Mouse (Mus musculus): Measurements from ENCODE around the gene Gm38392. TPM values are rescaled to one million over a fixed set of nuclear protein-coding genes. Genes with fewer than 3 reads are reported as not detected.
A peak's percentile ranks its signal among the peaks of the same experiment; 100 is the strongest.

Gene Gm38392
- polyA plus RNA-seq, 1 experiment from 2014 or later, result not detected

- H3K4me3 ChIP-seq (ENCODE audit: low read depth, low read length), result peak overlapping the region; percentile 59; the same call in 1 of the 2 replicates
- H3K27ac ChIP-seq (ENCODE audit: low read depth, low read length), result peak overlapping the region; percentile 97
- peaks cover 26% of the 10 kb centered on the region for H3K4me1 ChIP-seq (ENCODE audit: control insufficient read depth, insufficient read depth, low read length)
- DNase-seq (ENCODE audit: low spot score), result peak; percentile 83
- H3K27me3 ChIP-seq (ENCODE audit: control insufficient read depth, insufficient read depth, low read length), result peaks cover 89% of the 10 kb centered on the region
- no peaks in the 10 kb centered on the region for H3K36me3 ChIP-seq (ENCODE audit: control insufficient read depth, insufficient read depth, low read length)
- no peaks in the 10 kb centered on the region for H3K9me3 ChIP-seq (ENCODE audit: control insufficient read depth, low read length)
- ATAC-seq (ENCODE audit: insufficient read depth, low FRiP score, low TSS enrichment), result peak; percentile 68
- peak overlapping the region; percentile 73 for H3K4me2 ChIP-seq (ENCODE audit: low read depth)
- peak overlapping the region; percentile 54 for H3K9ac ChIP-seq (ENCODE audit: low read length)
- WGBS, result under 1% methylated on average over 8 of the region's 8 CpGs
Measured at GRCm38 (mm10) chr3:88205563-88206491, 81.2 kb downstream of the Gm38392 start.

GRCm38 (mm10) chr3:88205176-88205562 lies 81.8 kb downstream of the Gm38392 start:
- peaks cover 29% of the 10 kb centered on the region for H3K4me1 ChIP-seq (ENCODE audit: control insufficient read depth, insufficient read depth, low read length)
- no peaks in the 10 kb centered on the region for H3K36me3 ChIP-seq (ENCODE audit: control insufficient read depth, insufficient read depth, low read length)
- 2% methylated on average over 4 of the region's 4 CpGs for WGBS

GRCm38 (mm10) chr3:88204751-88205150 lies 82.3 kb downstream of the Gm38392 start:
- peaks cover 31% of the 10 kb centered on the region for H3K4me1 ChIP-seq (ENCODE audit: control insufficient read depth, insufficient read depth, low read length)
- H3K4me2 ChIP-seq (ENCODE audit: low read depth), result no peak overlapping the region; the same call in 1 of the 2 replicates
- peaks cover 85% of the 10 kb centered on the region for H3K27me3 ChIP-seq (ENCODE audit: control insufficient read depth, insufficient read depth, low read length)
- ATAC-seq (ENCODE audit: insufficient read depth, low FRiP score, low TSS enrichment) (no peak), DNase-seq (ENCODE audit: low spot score) (peak; percentile 14)
- H3K27ac ChIP-seq (ENCODE audit: low read depth, low read length), result peak overlapping the region; percentile 97
- peak overlapping the region; percentile 54; the same call in 1 of the 2 replicates for H3K9ac ChIP-seq (ENCODE audit: low read length)
- H3K9me3 ChIP-seq (ENCODE audit: control insufficient read depth, low read length), result no peaks in the 10 kb centered on the region
- H3K4me3 ChIP-seq (ENCODE audit: low read depth, low read length), result no peak overlapping the region
- WGBS, result 6% methylated on average over 1 of the region's 1 CpGs
- no peaks in the 10 kb centered on the region for H3K36me3 ChIP-seq (ENCODE audit: control insufficient read depth, insufficient read depth, low read length)

More at GRCm38 (mm10) chr3:88205176-88205562, 81.8 kb downstream of the Gm38392 start:
- no peak for DNase-seq (ENCODE audit: low spot score)
- Histone ChIP-seq H3K27ac (ENCODE audit: low read depth, low read length) (peak overlapping the region; percentile 97), H3K4me3 (ENCODE audit: low read depth, low read length) (no peak overlapping the region), H3K9me3 (ENCODE audit: control insufficient read depth, low read length) (no peaks in the 10 kb centered on the region), H3K4me2 (ENCODE audit: low read depth) (peak overlapping the region; percentile 14; the same call in 1 of the 2 replicates), H3K9ac (ENCODE audit: low read length) (peak overlapping the region; percentile 54; the same call in 1 of the 2 replicates), H3K27me3 (ENCODE audit: control insufficient read depth, insufficient read depth, low read length) (peaks cover 89% of the 10 kb centered on the region)
- peak; percentile 20; the same call in 1 of the 2 replicates for ATAC-seq (ENCODE audit: insufficient read depth, low FRiP score, low TSS enrichment)

- Histone ChIP-seq H3K27ac (ENCODE audit: low read depth, low read length) (peak overlapping the region; percentile 97), H3K9ac (ENCODE audit: low read length) (peak overlapping the region; percentile 47), H3K9me3 (ENCODE audit: control insufficient read depth, low read length) (no peaks in the 10 kb centered on the region), H3K4me3 (ENCODE audit: low read depth, low read length) (no peak overlapping the region), H3K36me3 (ENCODE audit: control insufficient read depth, insufficient read depth, low read length) (no peaks in the 10 kb centered on the region), H3K4me2 (ENCODE audit: low read depth) (no peak overlapping the region; the same call in 1 of the 2 replicates), H3K4me1 (ENCODE audit: control insufficient read depth, insufficient read depth, low read length) (peaks cover 31% of the 10 kb centered on the region), H3K27me3 (ENCODE audit: control insufficient read depth, insufficient read depth, low read length) (peaks cover 81% of the 10 kb centered on the region)
- ATAC-seq (ENCODE audit: insufficient read depth, low FRiP score, low TSS enrichment) (no peak), DNase-seq (ENCODE audit: low spot score) (no peak)
- 7% methylated on average over 7 of the region's 7 CpGs for WGBS
Measured at GRCm38 (mm10) chr3:88203999-88204700, 82.9 kb downstream of the Gm38392 start.

- no peak overlapping the region for H3K4me3 ChIP-seq (ENCODE audit: low read depth, low read length)
- peaks cover 79% of the 10 kb centered on the region for H3K27me3 ChIP-seq (ENCODE audit: control insufficient read depth, insufficient read depth, low read length)
- H3K9me3 ChIP-seq (ENCODE audit: control insufficient read depth, low read length), result no peaks in the 10 kb centered on the region
- H3K4me1 ChIP-seq (ENCODE audit: control insufficient read depth, insufficient read depth, low read length), result peaks cover 34% of the 10 kb centered on the region
- ATAC-seq (ENCODE audit: insufficient read depth, low FRiP score, low TSS enrichment) (no peak), DNase-seq (ENCODE audit: low spot score) (no peak)
- H3K36me3 ChIP-seq (ENCODE audit: control insufficient read depth, insufficient read depth, low read length), result no peaks in the 10 kb centered on the region
- H3K27ac ChIP-seq (ENCODE audit: low read depth, low read length), result peak overlapping the region; percentile 97
- peak overlapping the region; percentile 47; the same call in 1 of the 2 replicates for H3K9ac ChIP-seq (ENCODE audit: low read length)
- WGBS, result 7% methylated on average over 5 of the region's 5 CpGs
- H3K4me2 ChIP-seq (ENCODE audit: low read depth), result no peak overlapping the region
Measured at GRCm38 (mm10) chr3:88203456-88203855, 83.6 kb downstream of the Gm38392 start.

- ATAC-seq (ENCODE audit: insufficient read depth, low FRiP score, low TSS enrichment) (no peak), DNase-seq (ENCODE audit: low spot score) (peak; percentile 31)
- Histone ChIP-seq H3K9me3 (ENCODE audit: control insufficient read depth, low read length) (no peaks in the 10 kb centered on the region), H3K27me3 (ENCODE audit: control insufficient read depth, insufficient read depth, low read length) (peaks cover 78% of the 10 kb centered on the region), H3K36me3 (ENCODE audit: control insufficient read depth, insufficient read depth, low read length) (no peaks in the 10 kb centered on the region), H3K9ac (ENCODE audit: low read length) (peak overlapping the region; percentile 44), H3K4me1 (ENCODE audit: control insufficient read depth, insufficient read depth, low read length) (peaks cover 38% of the 10 kb centered on the region), H3K27ac (ENCODE audit: low read depth, low read length) (no peak overlapping the region), H3K4me2 (ENCODE audit: low read depth) (peak overlapping the region; percentile 17; the same call in 1 of the 2 replicates), H3K4me3 (ENCODE audit: low read depth, low read length) (no peak overlapping the region)
- WGBS, result 3% methylated on average over 6 of the region's 6 CpGs
Measured at GRCm38 (mm10) chr3:88202986-88203385, 84.0 kb downstream of the Gm38392 start.

- H3K27me3 ChIP-seq (ENCODE audit: control insufficient read depth, insufficient read depth, low read length), result peaks cover 70% of the 10 kb centered on the region
- H3K4me2 ChIP-seq (ENCODE audit: low read depth), result peak overlapping the region; percentile 59
- peak overlapping the region; percentile 88 for H3K9ac ChIP-seq (ENCODE audit: low read length)
- no peaks in the 10 kb centered on the region for H3K36me3 ChIP-seq (ENCODE audit: control insufficient read depth, insufficient read depth, low read length)
- ATAC-seq (ENCODE audit: insufficient read depth, low FRiP score, low TSS enrichment) (no peak), DNase-seq (ENCODE audit: low spot score) (no peak)
- H3K27ac ChIP-seq (ENCODE audit: low read depth, low read length), result no peak overlapping the region
- WGBS, result 8% methylated on average over 5 of the region's 5 CpGs
- peaks cover 40% of the 10 kb centered on the region for H3K4me1 ChIP-seq (ENCODE audit: control insufficient read depth, insufficient read depth, low read length)
- H3K4me3 ChIP-seq (ENCODE audit: low read depth, low read length), result peak overlapping the region; percentile 42; the same call in 1 of the 2 replicates
- H3K9me3 ChIP-seq (ENCODE audit: control insufficient read depth, low read length), result no peaks in the 10 kb centered on the region
Measured at GRCm38 (mm10) chr3:88201640-88202039, 85.4 kb downstream of the Gm38392 start.

- Histone ChIP-seq H3K4me2 (ENCODE audit: low read depth) (peak overlapping the region; percentile 59), H3K27ac (ENCODE audit: low read depth, low read length) (peak overlapping the region; percentile 69; the same call in 1 of the 2 replicates), H3K4me3 (ENCODE audit: low read depth, low read length) (peak overlapping the region; percentile 42), H3K4me1 (ENCODE audit: control insufficient read depth, insufficient read depth, low read length) (peaks cover 40% of the 10 kb centered on the region), H3K36me3 (ENCODE audit: control insufficient read depth, insufficient read depth, low read length) (no peaks in the 10 kb centered on the region), H3K9me3 (ENCODE audit: control insufficient read depth, low read length) (no peaks in the 10 kb centered on the region), H3K9ac (ENCODE audit: low read length) (peak overlapping the region; percentile 88), H3K27me3 (ENCODE audit: control insufficient read depth, insufficient read depth, low read length) (peaks cover 63% of the 10 kb centered on the region)
- under 1% methylated on average over 36 of the region's 37 CpGs for WGBS
- DNase-seq (ENCODE audit: low spot score) (peak; percentile 55), ATAC-seq (ENCODE audit: insufficient read depth, low FRiP score, low TSS enrichment) (no peak)
Measured at GRCm38 (mm10) chr3:88200972-88201330, 86.1 kb downstream of the Gm38392 start.

Data from neural tube, embryonic 11.5 days (tissue).